Mouse (Mus musculus): Measurements from ENCODE around the gene Tmprss5.
A peak's percentile ranks its signal among the peaks of the same experiment; 100 is the strongest.

Tmprss5 gene

GRCm38 (mm10) chr9:49081107-49081506 is at the start of gene Tmprss5:
Gene Tmprss5, plus strand, starts transcription at chr9:49081260.
- no peak for DNase-seq (ENCODE audit: low read depth)

- DNase-seq (ENCODE audit: low read depth) = no peak
These were observed 46.3 kb upstream of the Tmprss5 start for GRCm38 (mm10) chr9:49034764-49035163.

- DNase-seq (ENCODE audit: low read depth) = no peak
These were observed 30.2 kb upstream of the Tmprss5 start for GRCm38 (mm10) chr9:49050901-49051300.

- peak; percentile 16 for DNase-seq (ENCODE audit: low read depth)
These were observed 29.7 kb upstream of the Tmprss5 start for GRCm38 (mm10) chr9:49051349-49051748.

GRCm38 (mm10) chr9:49054028-49054427 is 27.0 kb upstream of the Tmprss5 start:
- no peak for DNase-seq (ENCODE audit: low read depth)

- peak; percentile 90 for DNase-seq (ENCODE audit: low read depth)
These were observed 25.5 kb upstream of the Tmprss5 start, which contains the start of gene Zw10 for GRCm38 (mm10) chr9:49055333-49056205. Gene Zw10, plus strand, starts transcription at chr9:49055613.

- DNase-seq (ENCODE audit: low read depth) = no peak
These were observed 4.2 kb upstream of the Tmprss5 start for GRCm38 (mm10) chr9:49076847-49077246.

GRCm38 (mm10) chr9:49081561-49081960 is 501 bp downstream of the Tmprss5 start:
- peak; percentile 29 for DNase-seq (ENCODE audit: low read depth)

- DNase-seq (ENCODE audit: low read depth) = no peak
These were observed 6.3 kb downstream of the Tmprss5 start for GRCm38 (mm10) chr9:49087317-49087716.

- no peak for DNase-seq (ENCODE audit: low read depth)
These were observed 17.8 kb downstream of the Tmprss5 start for GRCm38 (mm10) chr9:49098871-49099270.

GRCm38 (mm10) chr9:49102328-49102727 is 21.3 kb downstream of the Tmprss5 start:
- DNase-seq (ENCODE audit: low read depth) = no peak

- DNase-seq (ENCODE audit: low read depth) = no peak
These were observed 28.0 kb downstream of the Tmprss5 start for GRCm38 (mm10) chr9:49109101-49109500.

- DNase-seq (ENCODE audit: low read depth) = no peak
These were observed 29.6 kb downstream of the Tmprss5 start for GRCm38 (mm10) chr9:49110476-49111220.

- no peak for DNase-seq (ENCODE audit: low read depth)
These were observed 30.2 kb downstream of the Tmprss5 start for GRCm38 (mm10) chr9:49111296-49111695.

- DNase-seq (ENCODE audit: low read depth) = no peak
These were observed 37.3 kb downstream of the Tmprss5 start for GRCm38 (mm10) chr9:49118271-49118825.

- DNase-seq (ENCODE audit: low read depth) = no peak
These were observed 38.7 kb downstream of the Tmprss5 start for GRCm38 (mm10) chr9:49119759-49120158.

- DNase-seq (ENCODE audit: low read depth) = no peak
These were observed 44.6 kb downstream of the Tmprss5 start for GRCm38 (mm10) chr9:49125706-49126105.

GRCm38 (mm10) chr9:49130514-49131010 is 49.5 kb downstream of the Tmprss5 start:
- no peak for DNase-seq (ENCODE audit: low read depth)

- DNase-seq (ENCODE audit: low read depth) = no peak
These were observed 62.8 kb downstream of the Tmprss5 start for GRCm38 (mm10) chr9:49143841-49144240.

GRCm38 (mm10) chr9:49145776-49146175 is 64.7 kb downstream of the Tmprss5 start:
- no peak for DNase-seq (ENCODE audit: low read depth)

GRCm38 (mm10) chr9:49147031-49147430 is 66.0 kb downstream of the Tmprss5 start:
- DNase-seq (ENCODE audit: low read depth) = no peak

All from fibroblast of lung, adult 2 months (primary cell).